Mouse (Mus musculus) liver, adult 2 months (tissue): ENCODE data around the gene Foxf1.

Source experiments
- CTCF ChIP-seq: fragments of 200-500 bp; IDR thresholded peaks from 2 replicates; pipeline ENCODE4 v1.5.1; 2011; ENCODE audit warnings: low read depth, low read length, control low read depth
- POLR2A ChIP-seq: fragments of 200-500 bp; IDR thresholded peaks from 2 replicates; pipeline ENCODE4 v1.6.1; 2011; ENCODE audit warnings: low read length, control low read depth; ENCODE audit not compliant: insufficient read depth; ENCODE audit errors: extremely low read depth

GRCm38 (mm10) chr8:121078721-121079120 is 5.5 kb upstream of the Foxf1 start:
- no peak for TF ChIP-seq CTCF
- no peak for TF ChIP-seq POLR2A
